Mouse (Mus musculus) bone marrow, adult 2 months (tissue): ENCODE data around the gene Brd4. TPM values are rescaled to one million over a fixed set of nuclear protein-coding genes. Genes with fewer than 3 reads are reported as not detected.
"Not testable (repeated sequence)": the region's sequence is repeated elsewhere in the genome, so short reads cannot be mapped to it uniquely, and the experiment has no call there.

Source experiments
- H3K27ac ChIP-seq: fragments of 200-500 bp; 2 replicates; pipeline ENCODE4 v1.5.1; 2012; ENCODE audit warnings: low read depth, mild to moderate bottlenecking, control low read depth, inconsistent platforms, low read length; ENCODE audit not compliant: control insufficient read depth, poor library complexity, insufficient read depth
- H3K4me1 ChIP-seq: fragments of 200-500 bp; 2 replicates; pipeline ENCODE4 v1.6.1; 2011; ENCODE audit warnings: low read length; ENCODE audit not compliant: control insufficient read depth, insufficient read depth
- H3K4me3 ChIP-seq: fragments of 200-500 bp; replicated peaks from 2 replicates; pipeline ENCODE3; 2011; ENCODE audit warnings: mild to moderate bottlenecking, low read depth, low read length, control low read depth; ENCODE audit not compliant: control insufficient read depth
- CTCF ChIP-seq: fragments of 200-500 bp; IDR thresholded peaks from 2 replicates; pipeline ENCODE4 v1.5.1; 2011; ENCODE audit warnings: low read length, control low read depth; ENCODE audit not compliant: control insufficient read depth, insufficient read depth
- POLR2A ChIP-seq: fragments of 200-500 bp; IDR thresholded peaks from 2 replicates; pipeline ENCODE4 v1.6.1; 2011; ENCODE audit warnings: low read depth, mild to moderate bottlenecking, control low read depth, low read length, borderline replicate concordance; ENCODE audit not compliant: control insufficient read depth
- WGBS: fragments of 180-500 bp; shearing (Covaris S2); methylation state at CpG from one replicate; pipeline ENCODE4 v1.1.7; 2018; 5-methylcytosine and 5-hydroxymethylcytosine counted together
- polyA plus RNA-seq: library from polyadenylated mRNA; stranded (reverse); fragments of >200 nt; gene quantifications from 2 replicates; pipeline ENCODE4 v1.2.4, GENCODE M21; 2011; ENCODE audit warnings: low replicate concordance; ENCODE audit not compliant: missing spikeins, insufficient read depth, insufficient read length

Gene Brd4
- polyA plus RNA-seq, 1 experiment = 129 TPM

GRCm38 (mm10) chr17:32238589-32238988, 45.9 kb downstream of the Brd4 start:
- WGBS = 71% methylated on average over 1 of the region's 1 CpGs
- H3K27ac ChIP-seq = no peak overlapping the region
- no peak for TF ChIP-seq CTCF
- TF ChIP-seq POLR2A = no peak
- H3K4me1 ChIP-seq = no peaks in the 10 kb centered on the region
- no peak overlapping the region for H3K4me3 ChIP-seq

GRCm38 (mm10) chr17:32235534-32236191, 48.9 kb downstream of the Brd4 start:
- TF ChIP-seq CTCF (no peak), POLR2A (no peak)
- Histone ChIP-seq H3K4me1 (no peaks in the 10 kb centered on the region), H3K4me3 (no peak overlapping the region), H3K27ac (no peak overlapping the region)
- 80% methylated on average over 5 of the region's 5 CpGs for WGBS

GRCm38 (mm10) chr17:32233174-32233573, 51.3 kb downstream of the Brd4 start:
- H3K27ac ChIP-seq = no peak overlapping the region
- no peaks in the 10 kb centered on the region for H3K4me1 ChIP-seq
- no peak overlapping the region for H3K4me3 ChIP-seq
- TF ChIP-seq POLR2A (no peak), CTCF (no peak)

GRCm38 (mm10) chr17:32229256-32229655, 55.3 kb downstream of the Brd4 start:
- WGBS = 93% methylated on average over 4 of the region's 4 CpGs
- Histone ChIP-seq H3K27ac (no peak overlapping the region), H3K4me3 (no peak overlapping the region), H3K4me1 (no peaks in the 10 kb centered on the region)
- no peak for TF ChIP-seq CTCF
- no peak for TF ChIP-seq POLR2A

- Histone ChIP-seq H3K27ac (no peak overlapping the region), H3K4me3 (no peak overlapping the region), H3K4me1 (no peaks in the 10 kb centered on the region)
- WGBS = 68% methylated on average over 3 of the region's 3 CpGs
- TF ChIP-seq POLR2A = no peak
Measured at GRCm38 (mm10) chr17:32220873-32221272, 63.6 kb downstream of the Brd4 start.

GRCm38 (mm10) chr17:32215587-32215986, 68.9 kb downstream of the Brd4 start:
- H3K27ac ChIP-seq, H3K4me1 ChIP-seq, H3K4me3 ChIP-seq: not testable (repeated sequence)
- WGBS = 79% methylated on average over 4 of the region's 4 CpGs

GRCm38 (mm10) chr17:32211554-32211953, 73.0 kb downstream of the Brd4 start:
- not testable (repeated sequence) for H3K4me1 ChIP-seq, H3K27ac ChIP-seq, H3K4me3 ChIP-seq
- WGBS = 89% methylated on average over 6 of the region's 6 CpGs

GRCm38 (mm10) chr17:32209752-32210151, 74.8 kb downstream of the Brd4 start:
- peak; percentile 71 for TF ChIP-seq CTCF
- TF ChIP-seq POLR2A = no peak
- 42% methylated on average over 3 of the region's 3 CpGs for WGBS

GRCm38 (mm10) chr17:32209144-32209543, 75.4 kb downstream of the Brd4 start:
- no peak for TF ChIP-seq POLR2A
- no peak for TF ChIP-seq CTCF
- no peaks in the 10 kb centered on the region for H3K4me1 ChIP-seq
- WGBS = 85% methylated on average over 6 of the region's 6 CpGs
- H3K27ac ChIP-seq = no peak overlapping the region
- no peak overlapping the region for H3K4me3 ChIP-seq

More at GRCm38 (mm10) chr17:32209752-32210151, 74.8 kb downstream of the Brd4 start:
- H3K27ac ChIP-seq = no peak overlapping the region
- H3K4me1 ChIP-seq = no peaks in the 10 kb centered on the region
- no peak overlapping the region for H3K4me3 ChIP-seq
